Mouse (Mus musculus) testis, adult 2 months (tissue): ENCODE measurements around the gene Prkar2b.

Source experiments
- CTCF ChIP-seq: fragments of 200-500 bp; IDR thresholded peaks from 2 replicates; pipeline ENCODE4 v1.5.1; 2012; ENCODE audit warnings: low read depth, mild to moderate bottlenecking, inconsistent platforms, low read length, moderate library complexity; ENCODE audit not compliant: control insufficient read depth, insufficient read depth, insufficient replicate concordance
- POLR2A ChIP-seq: fragments of 200-500 bp; IDR thresholded peaks from 2 replicates; pipeline ENCODE4 v1.6.1; 2012; ENCODE audit warnings: low read depth, mild to moderate bottlenecking, inconsistent platforms, low read length, moderate library complexity; ENCODE audit not compliant: control insufficient read depth

DNA sequence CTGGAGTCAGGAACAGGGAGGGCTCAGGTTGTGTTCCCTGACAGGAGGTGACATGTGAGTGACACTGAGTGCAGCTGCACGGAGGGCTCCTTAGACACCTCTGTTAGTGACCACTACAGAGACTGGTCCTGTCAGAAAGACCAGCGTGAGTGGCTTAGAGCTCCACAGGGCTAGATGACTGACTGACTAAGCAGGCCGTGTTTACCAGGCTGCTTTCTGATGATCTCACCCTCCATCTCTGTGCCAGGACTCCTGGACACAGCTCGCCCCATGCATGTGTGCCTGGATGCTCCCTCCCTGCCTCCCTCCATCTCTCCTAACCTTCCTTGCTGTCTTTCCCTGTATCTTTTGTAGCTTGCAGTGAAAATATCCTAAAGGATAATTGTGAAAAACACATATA, 147.5 kb downstream of the Prkar2b start:
- TF ChIP-seq CTCF = no peak
- TF ChIP-seq POLR2A = no peak
